Mouse (Mus musculus) liver, embryonic 14.5 days (tissue): ENCODE data around the gene Pga5. TPM values are rescaled to one million over a fixed set of nuclear protein-coding genes. Genes with fewer than 3 reads are reported as not detected.

Source experiments
- ATAC-seq: fragments of 200-750 bp; cut with Nextera tagmentation; 2 replicates; pipeline ENCODE4 v1.8.0; 2017; ENCODE audit warnings: moderate number of reproducible peaks, mild to moderate bottlenecking, moderate library complexity; ENCODE audit not compliant: insufficient read depth
- DNase-seq, 3 experiments: peaks; one replicate each; pipeline ENCODE4 v3.0.0-alpha.2; 2012 to 2013; ENCODE audit warnings: low read depth in 3 of 3, low spot score in 3 of 3
- H3K27ac ChIP-seq: fragments of 300-500 bp; sonication (generic); 2 replicates; pipeline ENCODE4 v1.5.1; 2014; ENCODE audit warnings: moderate library complexity, mild to moderate bottlenecking, control low read depth, inconsistent platforms
- H3K27me3 ChIP-seq: fragments of 300-500 bp; sonication (generic); 2 replicates; pipeline ENCODE4 v1.6.1; 2014; ENCODE audit warnings: mild to moderate bottlenecking, low read length, moderate library complexity; ENCODE audit not compliant: control insufficient read depth, insufficient read depth
- H3K36me3 ChIP-seq: fragments of 300-500 bp; sonication (generic); replicated peaks from 2 replicates; pipeline ENCODE4 v1.6.1; 2014; ENCODE audit warnings: low read depth; ENCODE audit not compliant: control insufficient read depth, insufficient read depth
- H3K4me1 ChIP-seq, 2 experiments: fragments of 200-500 bp in 1 of 2; fragments of 300-500 bp in 1 of 2; sonication (generic) in 1 of 2; replicated peaks; 2 replicates each; pipeline ENCODE4 v1.6.1; 2012 to 2014; ENCODE audit warnings: antibody characterized with exemption in 1 of 2, inconsistent platforms in 1 of 2, low read length in 1 of 2; ENCODE audit not compliant: control insufficient read depth in 2 of 2, insufficient read depth in 2 of 2
- H3K4me2 ChIP-seq: fragments of 300-500 bp; sonication (generic); 2 replicates; pipeline ENCODE4 v1.6.1; 2014; ENCODE audit warnings: low read depth, mild to moderate bottlenecking, control low read depth, moderate library complexity
- H3K4me3 ChIP-seq, 2 experiments: fragments of 200-500 bp in 1 of 2; fragments of 300-500 bp in 1 of 2; sonication (generic) in 1 of 2; 2 replicates each; pipeline ENCODE4 v1.5.1; 2012 to 2014; ENCODE audit warnings: low read depth in 2 of 2, low read length in 2 of 2, mild to moderate bottlenecking in 2 of 2, control low read depth in 1 of 2, inconsistent platforms in 1 of 2, moderate library complexity in 1 of 2; ENCODE audit not compliant: insufficient read depth in 1 of 2
- H3K9ac ChIP-seq: fragments of 300-500 bp; sonication (generic); replicated peaks from 2 replicates; pipeline ENCODE4 v1.6.1; 2014; ENCODE audit warnings: mild to moderate bottlenecking, control low read depth, moderate library complexity
- H3K9me3 ChIP-seq: fragments of 300-500 bp; sonication (generic); 2 replicates; pipeline ENCODE4 v1.6.1; 2016; ENCODE audit warnings: low read length, mixed read lengths; ENCODE audit not compliant: control insufficient read depth
- CTCF ChIP-seq: IDR thresholded peaks from 2 replicates; pipeline ENCODE4 v1.5.1; 2016; ENCODE audit warnings: antibody characterized with exemption, low read depth, control low read depth
- EP300 ChIP-seq: IDR thresholded peaks from 2 replicates; pipeline ENCODE4 v1.6.1; 2016; ENCODE audit warnings: antibody characterized with exemption, low read depth
- WGBS: fragments of 180-500 bp; shearing (Covaris S2); extraction: QIAGEN DNeasy Blood & Tissue Kit; methylation state at CpG from one replicate; pipeline ENCODE4 v1.1.7; 2014; ENCODE audit not compliant: insufficient replicate concordance; 5-methylcytosine and 5-hydroxymethylcytosine counted together
- polyA plus RNA-seq, 2 experiments: library from polyadenylated mRNA; depleted of rRNA in 1 of 2; stranded (reverse) in 1 of 2; unstranded in 1 of 2; fragments of >200 nt; fragmentation: Nextera tagmentation in 1 of 2; extraction: Ambion mirVana in 1 of 2; gene quantifications; 2 replicates each; pipeline versions ENCODE4 v1.2.1 to v1.2.3; 2012 to 2014

Pga5 gene
- polyA plus RNA-seq, 2 experiments: 0.02 TPM; not detected in 1

- peaks cover 16 to 29% of the 10 kb centered on the region in 2 experiments for H3K4me1 ChIP-seq
- H3K4me2 ChIP-seq: no peak overlapping the region
- no peak for TF ChIP-seq EP300
- ATAC-seq: no peak
- no peaks in the 10 kb centered on the region; the same call in 1 of the 2 replicates for H3K36me3 ChIP-seq
- H3K4me3 ChIP-seq: no peak overlapping the region
- WGBS: 61% methylated on average over 8 of the region's 8 CpGs
- no peak overlapping the region for H3K27ac ChIP-seq
- DNase-seq: no peak
- H3K9ac ChIP-seq: no peak overlapping the region
- no peaks in the 10 kb centered on the region for H3K27me3 ChIP-seq
- H3K9me3 ChIP-seq: no peaks in the 10 kb centered on the region
Observed at GRCm38 (mm10) chr19:10703470-10703869, 25.6 kb upstream of the Pga5 start.

DNA sequence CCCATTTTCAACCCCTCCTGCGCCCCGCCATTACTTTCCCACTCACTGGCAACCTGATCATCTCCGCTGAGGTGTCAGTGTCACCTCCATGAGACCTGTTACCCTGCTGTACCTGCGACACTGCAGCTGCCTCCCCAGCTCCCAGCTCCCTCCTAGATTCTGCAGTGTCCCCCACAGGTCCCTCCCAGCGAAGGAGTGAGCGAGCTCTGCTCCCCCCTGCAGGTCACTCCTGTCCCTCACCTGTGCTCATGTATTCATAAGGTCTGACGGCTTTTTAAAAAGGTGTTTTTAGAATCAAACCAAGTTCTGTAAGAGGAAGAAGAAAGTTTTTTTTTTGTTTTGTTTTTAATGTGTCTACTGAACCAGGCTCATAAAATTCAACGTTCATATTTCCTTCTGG, 24.3 kb upstream of the Pga5 start:
- H3K27me3 ChIP-seq: no peaks in the 10 kb centered on the region
- H3K9me3 ChIP-seq: no peaks in the 10 kb centered on the region
- ATAC-seq: no peak
- DNase-seq: no peak
- H3K36me3 ChIP-seq: no peaks in the 10 kb centered on the region; the same call in 1 of the 2 replicates
- no peak overlapping the region for H3K9ac ChIP-seq
- no peak overlapping the region for H3K4me3 ChIP-seq
- WGBS: 73% methylated on average over 8 of the region's 8 CpGs
- no peak overlapping the region for H3K27ac ChIP-seq
- no peak overlapping the region for H3K4me2 ChIP-seq
- no peak for TF ChIP-seq CTCF
- no peak for TF ChIP-seq EP300
- H3K4me1 ChIP-seq: peaks cover 23 to 42% of the 10 kb centered on the region in 2 experiments

DNA sequence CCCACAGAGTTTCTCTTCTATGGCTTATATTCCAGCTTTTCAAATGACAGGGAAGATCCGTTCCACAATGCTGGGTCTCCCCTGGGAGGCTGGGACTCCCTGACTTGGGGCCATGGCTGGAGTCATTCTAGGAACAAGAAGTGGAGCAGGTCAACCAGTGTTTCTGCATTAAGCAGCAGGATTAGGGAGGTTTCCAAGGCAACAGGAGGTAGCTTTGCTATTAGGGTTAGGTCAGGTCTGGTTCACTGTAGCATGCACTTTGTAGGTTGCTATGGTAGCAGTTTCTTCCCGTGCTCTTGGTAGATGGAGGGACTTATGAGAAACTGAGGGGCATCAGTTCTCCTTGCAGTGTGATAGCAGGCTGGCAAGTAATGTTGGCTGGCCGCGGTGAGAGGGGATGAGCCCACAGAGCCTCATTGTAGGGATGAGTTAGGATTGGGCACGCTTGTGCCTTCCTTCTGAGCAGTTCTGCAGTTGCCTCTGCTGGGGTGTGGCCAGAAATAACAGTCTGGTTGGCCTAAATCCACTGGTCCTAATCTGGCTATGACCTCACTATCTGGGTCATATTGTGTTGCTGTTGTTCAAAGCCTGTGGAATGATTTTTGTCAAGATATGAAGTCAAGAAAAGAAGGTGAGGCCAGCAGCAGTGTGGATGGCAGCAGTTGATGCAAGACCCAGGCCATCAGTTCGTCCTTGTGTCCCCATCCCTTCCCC, 23.3 kb upstream of the Pga5 start:
- no peak for ATAC-seq
- Histone ChIP-seq H3K36me3 (no peaks in the 10 kb centered on the region), H3K4me2 (no peak overlapping the region), H3K27ac (no peak overlapping the region), H3K9ac (no peak overlapping the region), H3K9me3 (no peaks in the 10 kb centered on the region), H3K27me3 (no peaks in the 10 kb centered on the region), H3K4me1 (peaks cover 25 to 47% of the 10 kb centered on the region in 2 experiments), H3K4me3 (no peak overlapping the region)
- no peak for DNase-seq
- WGBS: 66% methylated on average over 6 of the region's 6 CpGs
- no peak for TF ChIP-seq EP300
- TF ChIP-seq CTCF: no peak

- ATAC-seq (peak; percentile 55; the same call in 1 of the 2 replicates), DNase-seq (no peak)
- Histone ChIP-seq H3K27me3 (no peaks in the 10 kb centered on the region), H3K36me3 (no peaks in the 10 kb centered on the region), H3K4me3 (no peak overlapping the region), H3K27ac (no peak overlapping the region; the same call in none of the 2 replicates), H3K9me3 (no peaks in the 10 kb centered on the region), H3K4me1 (peaks cover 29 to 53% of the 10 kb centered on the region in 2 experiments), H3K4me2 (peak overlapping the region; percentile 25), H3K9ac (peak overlapping the region; percentile 2)
- TF ChIP-seq CTCF (no peak), EP300 (no peak)
- WGBS: 20% methylated on average over 9 of the region's 9 CpGs
Observed at GRCm38 (mm10) chr19:10699851-10700250, 22.0 kb upstream of the Pga5 start.

- no peak for TF ChIP-seq EP300
- TF ChIP-seq CTCF: no peak
- Histone ChIP-seq H3K27ac (no peak overlapping the region; the same call in 1 of the 2 replicates), H3K4me3 (no peak overlapping the region), H3K4me2 (peak overlapping the region; percentile 1), H3K36me3 (no peaks in the 10 kb centered on the region), H3K4me1 (peaks cover 29 to 59% of the 10 kb centered on the region in 2 experiments), H3K9ac (0 out of 2 replicates have a peak overlapping the region, but pooled peaks have one; percentile 13), H3K27me3 (no peaks in the 10 kb centered on the region), H3K9me3 (no peaks in the 10 kb centered on the region)
- DNase-seq: no peak
- 32% methylated on average over 9 of the region's 9 CpGs for WGBS
- ATAC-seq: no peak
Observed at GRCm38 (mm10) chr19:10698131-10698991, 20.5 kb upstream of the Pga5 start.
